In the genomic region with DNA sequence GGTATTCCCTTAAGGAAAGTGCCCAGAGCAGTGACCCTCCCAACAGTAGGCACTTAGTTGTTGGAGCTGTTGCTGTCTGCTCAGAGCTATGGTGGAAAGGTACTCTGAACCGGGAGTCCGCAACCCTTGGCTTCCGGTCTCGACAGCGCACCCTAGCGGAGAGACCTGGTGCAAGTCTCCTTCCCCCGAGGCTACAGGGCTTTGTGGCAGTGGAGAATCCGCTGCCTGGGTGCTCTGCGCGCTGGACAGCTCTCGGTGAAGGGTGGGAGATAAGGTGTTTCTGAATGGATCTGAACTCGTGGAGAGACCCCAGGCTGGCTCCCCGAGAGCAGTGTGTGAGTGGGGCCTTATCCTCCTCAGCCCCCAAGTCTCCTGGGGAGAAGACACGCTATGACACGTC, we compare ENCODE assay signal across 8 mouse cellular contexts. TPM values are rescaled to one million over a fixed set of nuclear protein-coding genes. Genes with fewer than 3 reads are reported as not detected.
DNase-seq lines count a peak whose midpoint lies in the region; ATAC-seq and TF ChIP-seq lines count a peak whose summit lies in the region.

No protein-coding gene starts in this region.

- peak; percentile 29 for DNase-seq in cerebellum, adult 11-12 months
- DNase-seq in heart, postnatal 14 days, result peak; percentile 87 to 93
- peak; percentile 95 for DNase-seq in kidney, postnatal 4 days
- DNase-seq in lung, adult 18-20 months, result peak; percentile 89 to 93

- peak; percentile 90 for TF ChIP-seq CTCF in ES-Bruce4 (IDR thresholded peaks at IDR 0.05; ENCODE audit: low read depth, low read length)
- TF ChIP-seq CTCF in testis, adult 2 months (IDR thresholded peaks at IDR 0.05; ENCODE audit: control insufficient read depth, insufficient read depth, insufficient replicate concordance, low read depth, low read length), result peak; percentile 94

- H3K4me3 ChIP-seq in ES-Bruce4 (ENCODE audit: low read depth, low read length), result peak overlapping the region; percentile 70
- H3K4me3 ChIP-seq in forebrain, embryonic 15.5 days, result peak overlapping the region; percentile 40
- peak overlapping the region; percentile 27 for H3K4me3 ChIP-seq in neural tube, embryonic 14.5 days (ENCODE audit: low read depth, low read length)
- peak overlapping the region; percentile 58 for H3K4me3 ChIP-seq in testis, adult 2 months (ENCODE audit: control insufficient read depth, low read depth, low read length)

- peak; percentile 39 for ATAC-seq in forebrain, embryonic 15.5 days (replicated peaks)
- ATAC-seq in neural tube, embryonic 14.5 days (ENCODE audit: low read depth), result peak; percentile 41; the same call in 1 of the 2 replicates

- intact Hi-C loops in heart, postnatal 14 days (cut with DNase I), result no loop called here

- H3K27me3 ChIP-seq in ES-Bruce4 (ENCODE audit: control insufficient read depth, insufficient read depth, low read length, poor library complexity, severe bottlenecking), result no peaks in the 10 kb centered on the region
- H3K27me3 ChIP-seq in forebrain, embryonic 15.5 days, result no peaks in the 10 kb centered on the region
- H3K27me3 ChIP-seq in neural tube, embryonic 14.5 days (ENCODE audit: control insufficient read depth, insufficient read depth, low read length), result no peaks in the 10 kb centered on the region
- H3K27me3 ChIP-seq in testis, adult 2 months (ENCODE audit: control insufficient read depth, insufficient read depth, low read length), result no peaks in the 10 kb centered on the region; the same call in 1 of the 2 replicates

- peaks cover 12% of the 10 kb centered on the region for H3K4me1 ChIP-seq in ES-Bruce4 (ENCODE audit: control insufficient read depth, insufficient read depth, low read length)
- H3K4me1 ChIP-seq in forebrain, embryonic 15.5 days, result peaks cover 34% of the 10 kb centered on the region
- H3K4me1 ChIP-seq in neural tube, embryonic 14.5 days (ENCODE audit: control insufficient read depth, insufficient read depth, low read length), result 0 out of 2 replicates have a peak, but pooled peaks cover 13% of the 10 kb centered on the region
- H3K4me1 ChIP-seq in testis, adult 2 months (ENCODE audit: control insufficient read depth, insufficient read depth, low read length), result peaks cover 10% of the 10 kb centered on the region

- H3K36me3 ChIP-seq in ES-Bruce4 (ENCODE audit: control insufficient read depth, insufficient read depth, low read length, poor library complexity, severe bottlenecking), result no peaks in the 10 kb centered on the region
- no peaks in the 10 kb centered on the region for H3K36me3 ChIP-seq in forebrain, embryonic 15.5 days
- H3K36me3 ChIP-seq in neural tube, embryonic 14.5 days (ENCODE audit: control insufficient read depth, insufficient read depth, low read length), result no peaks in the 10 kb centered on the region
- H3K36me3 ChIP-seq in testis, adult 2 months (ENCODE audit: control insufficient read depth, insufficient read depth, low read length), result no peaks in the 10 kb centered on the region

- H3K27ac ChIP-seq in ES-Bruce4 (ENCODE audit: insufficient read depth, low read length), result peak overlapping the region; percentile 74
- 0 out of 2 replicates have a peak overlapping the region, but pooled peaks have one; percentile 33 for H3K27ac ChIP-seq in forebrain, embryonic 15.5 days (replicated peaks)
- H3K27ac ChIP-seq in neural tube, embryonic 14.5 days (ENCODE audit: low read depth, low read length), result no peak overlapping the region
- H3K27ac ChIP-seq in testis, adult 2 months (ENCODE audit: control insufficient read depth, insufficient read depth, low read depth, low read length), result peak overlapping the region; percentile 23; the same call in 1 of the 2 replicates

- H3K9me3 ChIP-seq in ES-Bruce4 (replicated peaks; ENCODE audit: control insufficient read depth, insufficient read depth, low read length, poor library complexity, severe bottlenecking), result no peaks in the 10 kb centered on the region
- no peaks in the 10 kb centered on the region for H3K9me3 ChIP-seq in forebrain, embryonic 15.5 days
- H3K9me3 ChIP-seq in neural tube, embryonic 14.5 days (ENCODE audit: control insufficient read depth, low read length), result no peaks in the 10 kb centered on the region

- peak overlapping the region; percentile 55 for H3K4me2 ChIP-seq in forebrain, embryonic 15.5 days (replicated peaks)
- peak overlapping the region; percentile 54 for H3K4me2 ChIP-seq in neural tube, embryonic 14.5 days (ENCODE audit: low read depth, low read length)

- WGBS in forebrain, embryonic 15.5 days, result 7% methylated on average over 15 of the region's 15 CpGs
- WGBS in neural tube, embryonic 14.5 days, result 4% methylated on average over 15 of the region's 15 CpGs

- peak; percentile 8 for TF ChIP-seq POLR2A in ES-Bruce4 (IDR thresholded peaks at IDR 0.05; ENCODE audit: insufficient read depth, low read length)
- no peak for TF ChIP-seq POLR2A in testis, adult 2 months (IDR thresholded peaks at IDR 0.05; ENCODE audit: control insufficient read depth, low read depth, low read length)

- TF ChIP-seq EP300 in ES-Bruce4 (IDR thresholded peaks at IDR 0.05; ENCODE audit: insufficient read depth, low read depth, low read length), result peak; percentile 72; the same call in 1 of the 2 replicates

- no peak overlapping the region for H3K9ac ChIP-seq in ES-Bruce4 (ENCODE audit: low read depth, poor library complexity, severe bottlenecking)
- H3K9ac ChIP-seq in forebrain, embryonic 15.5 days (replicated peaks), result peak overlapping the region; percentile 42
- peak overlapping the region; percentile 22; the same call in 1 of the 2 replicates for H3K9ac ChIP-seq in neural tube, embryonic 14.5 days (replicated peaks; ENCODE audit: low read depth, low read length)

RNA-seq across cellular contexts. Expression of a gene that starts 7.8 kb away (rescaled TPM):
- 3.1 and 6.3 TPM in 2 replicates for polyA plus RNA-seq in ES-Bruce4 (2011; ENCODE audit: insufficient read depth, insufficient read length, low read depth, missing spikeins)
- 5.4 and 6.0 TPM in 2 replicates for polyA plus RNA-seq in forebrain, embryonic 15.5 days (2015; fragmentation: Nextera tagmentation; extraction: Ambion mirVana)
- 10 to 100 TPM in 1 of 2 experiments, 1 to 10 TPM in 1; 9.4 to 10.4 TPM for total RNA-seq in heart, postnatal 14 days (2021)
- 0.76 and 1.4 TPM in 2 replicates for polyA plus RNA-seq in neural tube, embryonic 14.5 days (2014; fragmentation: Nextera tagmentation; extraction: Ambion mirVana)
- 0.58 and 1.0 TPM in 2 replicates for polyA plus RNA-seq in testis, adult 2 months (2012; rRNA removed)

RNA-seq across cellular contexts. Expression of a gene that starts 26.2 kb away (rescaled TPM):
- polyA plus RNA-seq in ES-Bruce4 (2011; ENCODE audit: insufficient read depth, insufficient read length, low read depth, missing spikeins), result 7.2 and 9.3 TPM in 2 replicates
- 3.4 and 3.7 TPM in 2 replicates for polyA plus RNA-seq in forebrain, embryonic 15.5 days (2015; fragmentation: Nextera tagmentation; extraction: Ambion mirVana)
- total RNA-seq in heart, postnatal 14 days (2021), result 10 to 100 TPM; 11.6 to 12.8 TPM
- polyA plus RNA-seq in neural tube, embryonic 14.5 days (2014; fragmentation: Nextera tagmentation; extraction: Ambion mirVana), result 2.4 and 4.8 TPM in 2 replicates
- polyA plus RNA-seq in testis, adult 2 months (2012; rRNA removed), result 4.1 and 6.7 TPM in 2 replicates

RNA-seq across cellular contexts. Expression of a gene that starts 36.7 kb away (rescaled TPM):
- polyA plus RNA-seq in ES-Bruce4 (2011; ENCODE audit: insufficient read depth, insufficient read length, low read depth, missing spikeins), result 9.6 and 11.0 TPM in 2 replicates
- 87.3 and 98.1 TPM in 2 replicates for polyA plus RNA-seq in forebrain, embryonic 15.5 days (2015; fragmentation: Nextera tagmentation; extraction: Ambion mirVana)
- total RNA-seq in heart, postnatal 14 days (2021), result 10 to 100 TPM; 85.4 to 93.7 TPM
- polyA plus RNA-seq in neural tube, embryonic 14.5 days (2014; fragmentation: Nextera tagmentation; extraction: Ambion mirVana), result 156 and 196 TPM in 2 replicates
- 8.0 and 16.8 TPM in 2 replicates for polyA plus RNA-seq in testis, adult 2 months (2012; rRNA removed)

Comparison
In these comparisons a context has a peak if more than half of its experiments do, and no peak if none do; other contexts are left out.
1. DNase-seq: peak in every context shown above with its lines; median percentile 95 in kidney, postnatal 4 days; 91 in lung, adult 18-20 months; 90 in heart, postnatal 14 days; 29 in cerebellum, adult 11-12 months.